In the genomic region with DNA sequence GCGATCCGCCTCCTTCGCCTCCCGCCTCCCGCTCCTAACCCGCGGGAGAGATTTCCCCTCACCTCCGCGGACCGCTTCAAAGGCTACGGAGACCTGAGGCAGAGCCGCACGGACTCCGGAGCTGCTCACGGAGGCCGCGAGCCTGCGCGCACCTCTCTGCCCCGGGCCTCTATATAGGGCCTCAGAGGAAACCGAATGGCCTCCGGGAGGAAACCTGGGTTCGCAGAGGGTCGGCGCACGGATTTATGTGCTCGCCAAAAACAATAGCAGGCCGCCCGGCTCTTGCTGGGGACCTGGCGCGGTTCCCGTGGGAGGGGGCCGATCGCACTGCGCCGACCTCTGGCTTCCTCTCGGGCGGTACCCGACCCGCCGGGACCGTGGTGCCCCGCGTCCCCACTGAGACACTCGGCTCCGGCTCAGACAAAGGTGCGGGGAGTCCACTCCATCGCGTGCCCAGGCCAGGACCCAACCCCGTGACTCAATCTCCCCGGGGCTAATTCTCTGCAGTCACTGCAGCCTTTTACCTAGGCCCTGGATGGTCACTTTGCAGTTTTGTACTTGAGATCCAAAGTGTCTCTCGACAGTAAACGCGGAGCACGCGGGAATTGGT, we compare ENCODE assay signal across 8 mouse cellular contexts. TPM values are rescaled to one million over a fixed set of nuclear protein-coding genes. Genes with fewer than 3 reads are reported as not detected.
DNase-seq lines count a peak whose midpoint lies in the region; ATAC-seq and TF ChIP-seq lines count a peak whose summit lies in the region.

No protein-coding gene starts in this region.

- H3K9ac ChIP-seq in heart, embryonic 15.5 days = peak overlapping the region; percentile 94
- peak overlapping the region; percentile 75 for H3K9ac ChIP-seq in liver, embryonic 11.5 days (ENCODE audit: low read depth, low read length)

- no peak for DNase-seq in heart, postnatal 25 days (ENCODE audit: low spot score)
- peak; percentile 70 for DNase-seq in brain, embryonic 14.5 days (ENCODE audit: low read depth)
- DNase-seq in liver, embryonic 11.5 days (ENCODE audit: low spot score) = peak; percentile 85
- DNase-seq in skeletal muscle tissue, adult 2 months (ENCODE audit: low read depth, low spot score) = peak; percentile 7
- no peak for DNase-seq in left cerebral cortex, adult 18-20 months (ENCODE audit: low spot score in 2 of 2)

- no peaks in the 10 kb centered on the region for H3K36me3 ChIP-seq in heart, embryonic 15.5 days
- no peaks in the 10 kb centered on the region for H3K36me3 ChIP-seq in E14TG2a.4 (ENCODE audit: insufficient read depth, low read length)
- H3K36me3 ChIP-seq in liver, embryonic 11.5 days (ENCODE audit: control insufficient read depth, insufficient read depth, low read length) = no peaks in the 10 kb centered on the region

- peak overlapping the region; percentile 95 for H3K4me3 ChIP-seq in heart, embryonic 15.5 days
- peak overlapping the region; percentile 94 for H3K4me3 ChIP-seq in E14TG2a.4 (replicated peaks; ENCODE audit: low read length)
- H3K4me3 ChIP-seq in liver, embryonic 11.5 days (ENCODE audit: low read depth, low read length) = peak overlapping the region; percentile 63

- H3K9me3 ChIP-seq in heart, embryonic 15.5 days (replicated peaks) = no peaks in the 10 kb centered on the region
- no peaks in the 10 kb centered on the region for H3K9me3 ChIP-seq in E14TG2a.4 (ENCODE audit: low read length)
- no peaks in the 10 kb centered on the region for H3K9me3 ChIP-seq in liver, embryonic 11.5 days (ENCODE audit: control insufficient read depth, low read length)

- peak overlapping the region; percentile 82 for H3K4me2 ChIP-seq in heart, embryonic 15.5 days
- H3K4me2 ChIP-seq in liver, embryonic 11.5 days = peak overlapping the region; percentile 81

- peaks cover 22% of the 10 kb centered on the region for H3K4me1 ChIP-seq in heart, embryonic 15.5 days (replicated peaks)
- peaks cover 14% of the 10 kb centered on the region for H3K4me1 ChIP-seq in E14TG2a.4 (replicated peaks; ENCODE audit: low read depth, low read length)
- no peaks in the 10 kb centered on the region for H3K4me1 ChIP-seq in liver, embryonic 11.5 days (replicated peaks; ENCODE audit: control insufficient read depth, insufficient read depth, low read length)

- no peak for TF ChIP-seq POLR2A in brain, embryonic 14.5 days (IDR thresholded peaks at IDR 0.05; ENCODE audit: borderline replicate concordance, extremely low read depth, insufficient read depth, insufficient read length, poor library complexity, severe bottlenecking)

- no peak for TF ChIP-seq CTCF in E14TG2a.4 (conservative IDR thresholded peaks at IDR 0.05; ENCODE audit: low read length)
- no peak for TF ChIP-seq CTCF in brain, embryonic 14.5 days (IDR thresholded peaks at IDR 0.05; ENCODE audit: borderline replicate concordance, extremely low read depth, insufficient read depth, insufficient read length)

- ATAC-seq in heart, embryonic 15.5 days (replicated peaks; ENCODE audit: insufficient number of reproducible peaks, insufficient read depth, low FRiP score, low read depth) = peak; percentile 29
- ATAC-seq in granulocyte monocyte progenitor cell, adult 5-6 weeks (replicated peaks; ENCODE audit: poor library complexity, severe bottlenecking) = peak; percentile 27; the same call in 1 of the 2 replicates
- ATAC-seq in liver, embryonic 11.5 days (replicated peaks; ENCODE audit: low FRiP score) = peak; percentile 41

- no peaks in the 10 kb centered on the region for H3K27me3 ChIP-seq in heart, embryonic 15.5 days
- no peaks in the 10 kb centered on the region for H3K27me3 ChIP-seq in E14TG2a.4 (ENCODE audit: insufficient read depth, low read length)
- peaks cover 30% of the 10 kb centered on the region for H3K27me3 ChIP-seq in liver, embryonic 11.5 days (replicated peaks; ENCODE audit: control insufficient read depth, insufficient read depth, low read length)

- intact Hi-C loops in heart, postnatal 25 days (cut with DNase I) = loop anchor here (1.0 kb wide), 1 partner anchor 97 kb away; no protein-coding TSS in a partner anchor

- peak overlapping the region; percentile 99 for H3K27ac ChIP-seq in heart, embryonic 15.5 days
- peak overlapping the region; percentile 90 for H3K27ac ChIP-seq in liver, embryonic 11.5 days (ENCODE audit: low read depth, low read length)

- under 1% methylated on average over 56 of the region's 56 CpGs for WGBS in heart, embryonic 15.5 days
- WGBS in liver, embryonic 11.5 days = 2% methylated on average over 52 of the region's 56 CpGs

RNA-seq across cellular contexts. Expression of a gene that starts 0.6 kb away (rescaled TPM):
- polyA plus RNA-seq in heart, embryonic 15.5 days (2015; fragmentation: Nextera tagmentation; extraction: Ambion mirVana) = 22.9 and 27.9 TPM in 2 replicates
- total RNA-seq in heart, postnatal 25 days (2021) = 10 to 100 TPM; 40.7 to 45.0 TPM
- 74.4 and 98.3 TPM in 2 replicates for polyA plus RNA-seq in brain, embryonic 14.5 days (2012; rRNA removed)
- not detected in 2 replicates for total RNA-seq in granulocyte monocyte progenitor cell, adult 5-6 weeks (2014; fragmentation: Nextera tagmentation)
- 0.86 TPM in 1 of 2 replicates, not detected in the other for total RNA-seq in granulocyte monocyte progenitor cell, adult 5-6 weeks (2017)
- 11.5 and 14.6 TPM in 2 replicates for polyA plus RNA-seq in liver, embryonic 11.5 days (2014; fragmentation: Nextera tagmentation; extraction: Ambion mirVana)
- total RNA-seq in left cerebral cortex, adult 18-20 months (2021) = 10 to 100 TPM; 70.1 to 72.7 TPM

Comparison
In these comparisons a context has a peak if more than half of its experiments do, and no peak if none do; other contexts are left out.
1. DNase-seq: peak in brain, embryonic 14.5 days (single experiment), liver, embryonic 11.5 days (single experiment) and skeletal muscle tissue, adult 2 months (single experiment); none in heart, postnatal 25 days (single experiment) and left cerebral cortex, adult 18-20 months (0 of 2).
2. RNA of a gene that starts 0.6 kb away (total RNA-seq): 70.1 to 72.7 TPM in left cerebral cortex, adult 18-20 months and 40.7 to 45.0 TPM in heart, postnatal 25 days; 0.86 TPM in granulocyte monocyte progenitor cell, adult 5-6 weeks; every median in the first group is over 10 times any median in the second.
3. Peak in every context shown above with its lines, with median percentiles within 50 percentile points of each other: ATAC-seq and H3K4me3 ChIP-seq.